ENCODE assay signal across 9 mouse cellular contexts in genomic region chr8:117660358-117661031, GRCm38 (mm10). TPM values are rescaled to one million over a fixed set of nuclear protein-coding genes. Genes with fewer than 3 reads are reported as not detected.
A peak's percentile ranks its signal among the peaks of the same experiment; 100 is the strongest.
DNase-seq lines count a peak whose midpoint lies in the region; ATAC-seq lines count a peak whose summit lies in the region.
"Had no signal": no experiment of that assay in that cellular context is flagged by ENCODE, and none has a peak within 500 bp of the region (broad histone marks: within the 10 kb centered on the region; RNA-seq: fewer than 3 reads in every experiment).

No protein-coding gene starts in this region.

- H3K9ac ChIP-seq in forebrain, embryonic 12.5 days: 0 out of 2 replicates have a peak overlapping the region, but pooled peaks have one; percentile 4
- H3K9ac ChIP-seq in intestine, embryonic 14.5 days (ENCODE audit: low read length): no peak overlapping the region
- H3K9ac ChIP-seq in stomach, embryonic 14.5 days (replicated peaks; ENCODE audit: low read depth, low read length): no peak overlapping the region

- 0 out of 2 replicates have a peak overlapping the region, but pooled peaks have one; percentile 9 for H3K4me3 ChIP-seq in heart, embryonic 10.5 days
- no peak overlapping the region for H3K4me3 ChIP-seq in forebrain, embryonic 12.5 days (replicated peaks)
- 0 out of 2 replicates have a peak overlapping the region, but pooled peaks have one; percentile 8 for H3K4me3 ChIP-seq in intestine, embryonic 14.5 days (ENCODE audit: low read depth, low read length)
- peak overlapping the region; percentile 9; the same call in 1 of the 2 replicates for H3K4me3 ChIP-seq in stomach, embryonic 14.5 days (ENCODE audit: low read depth, low read length)

- H3K9me3 ChIP-seq in heart, embryonic 10.5 days: no peaks in the 10 kb centered on the region
- H3K9me3 ChIP-seq in forebrain, embryonic 12.5 days: no peaks in the 10 kb centered on the region
- no peaks in the 10 kb centered on the region for H3K9me3 ChIP-seq in intestine, embryonic 14.5 days (ENCODE audit: control insufficient read depth, low read length)
- no peaks in the 10 kb centered on the region for H3K9me3 ChIP-seq in stomach, embryonic 14.5 days (ENCODE audit: control insufficient read depth, low read depth, low read length)

- peak overlapping the region; percentile 67 for H3K27ac ChIP-seq in heart, embryonic 10.5 days
- H3K27ac ChIP-seq in forebrain, embryonic 12.5 days: no peak overlapping the region
- peak overlapping the region; percentile 69 for H3K27ac ChIP-seq in intestine, embryonic 14.5 days (ENCODE audit: low read depth)
- peak overlapping the region; percentile 39; the same call in 1 of the 2 replicates for H3K27ac ChIP-seq in stomach, embryonic 14.5 days (ENCODE audit: low read length)

- intact Hi-C loops in heart, postnatal 36 days (cut with DNase I): no loop called here

- peak; percentile 77 for ATAC-seq in forebrain, embryonic 12.5 days (ENCODE audit: low FRiP score)
- peak; percentile 83 for ATAC-seq in intestine, embryonic 14.5 days (replicated peaks; ENCODE audit: low FRiP score, low TSS enrichment, low read depth)
- ATAC-seq in stomach, embryonic 14.5 days (ENCODE audit: insufficient number of reproducible peaks, insufficient read depth, low FRiP score, low read depth): peak; percentile 85

- no peaks in the 10 kb centered on the region for H3K27me3 ChIP-seq in heart, embryonic 10.5 days (ENCODE audit: insufficient read depth, poor library complexity, severe bottlenecking)
- H3K27me3 ChIP-seq in forebrain, embryonic 12.5 days: no peaks in the 10 kb centered on the region
- H3K27me3 ChIP-seq in intestine, embryonic 14.5 days (replicated peaks; ENCODE audit: control insufficient read depth, insufficient read depth, low read length): no peaks in the 10 kb centered on the region
- no peaks in the 10 kb centered on the region for H3K27me3 ChIP-seq in stomach, embryonic 14.5 days (ENCODE audit: control insufficient read depth, insufficient read depth, low read length)

- WGBS in heart, embryonic 10.5 days: 33% methylated on average over 11 of the region's 11 CpGs
- WGBS in forebrain, embryonic 12.5 days: 41% methylated on average over 11 of the region's 11 CpGs
- WGBS in intestine, embryonic 14.5 days: 9% methylated on average over 11 of the region's 11 CpGs
- WGBS in stomach, embryonic 14.5 days: 15% methylated on average over 11 of the region's 11 CpGs

- H3K36me3 ChIP-seq in heart, embryonic 10.5 days: no peaks in the 10 kb centered on the region; the same call in 1 of the 2 replicates
- no peaks in the 10 kb centered on the region for H3K36me3 ChIP-seq in forebrain, embryonic 12.5 days (replicated peaks)
- no peaks in the 10 kb centered on the region for H3K36me3 ChIP-seq in intestine, embryonic 14.5 days (ENCODE audit: control insufficient read depth, insufficient read depth, low read length)
- H3K36me3 ChIP-seq in stomach, embryonic 14.5 days (ENCODE audit: control insufficient read depth, insufficient read depth, low read length): no peaks in the 10 kb centered on the region

- DNase-seq in heart, embryonic 10.5 days (ENCODE audit: low spot score): peak; percentile 85
- DNase-seq in heart, postnatal 36 days: no peak
- peak; percentile 74 for DNase-seq in intestine, embryonic 14.5 days (ENCODE audit: low spot score)
- peak; percentile 22 to 57 for DNase-seq in lung, postnatal 4 days
- DNase-seq in urinary bladder, adult 18-20 months (ENCODE audit: low spot score in 2 of 2): no peak
- no peak for DNase-seq in cerebellum, postnatal 4 days (ENCODE audit: low spot score in 2 of 2)

- no peak overlapping the region for H3K4me2 ChIP-seq in forebrain, embryonic 12.5 days
- H3K4me2 ChIP-seq in intestine, embryonic 14.5 days (ENCODE audit: low read length): peak overlapping the region; percentile 38; the same call in 1 of the 2 replicates
- peak overlapping the region; percentile 27 for H3K4me2 ChIP-seq in stomach, embryonic 14.5 days (replicated peaks; ENCODE audit: low read depth, low read length)

- H3K4me1 ChIP-seq in heart, embryonic 10.5 days: peaks cover 14% of the 10 kb centered on the region
- peaks cover 13% of the 10 kb centered on the region for H3K4me1 ChIP-seq in forebrain, embryonic 12.5 days
- peaks cover 14% of the 10 kb centered on the region for H3K4me1 ChIP-seq in intestine, embryonic 14.5 days (replicated peaks; ENCODE audit: control insufficient read depth, insufficient read depth, low read length)
- peaks cover 8% of the 10 kb centered on the region; the same call in 1 of the 2 replicates for H3K4me1 ChIP-seq in stomach, embryonic 14.5 days (ENCODE audit: control insufficient read depth, insufficient read depth, low read length)

RNA-seq across cellular contexts. Expression of gene Sdr42e1, which starts 13.0 kb away (rescaled TPM):
- polyA plus RNA-seq in heart, embryonic 10.5 days (2016; fragmentation: Nextera tagmentation; extraction: Ambion mirVana): 0.59 and 0.72 TPM in 2 replicates
- total RNA-seq in heart, postnatal 36 days (2021): 1 to 10 TPM; 2.2 to 2.4 TPM
- polyA plus RNA-seq in forebrain, embryonic 12.5 days (2016; fragmentation: Nextera tagmentation; extraction: Ambion mirVana): 0.50 and 0.69 TPM in 2 replicates
- 4.2 and 4.4 TPM in 2 replicates for polyA plus RNA-seq in intestine, embryonic 14.5 days (2014; fragmentation: Nextera tagmentation; extraction: Ambion mirVana)
- polyA plus RNA-seq in stomach, embryonic 14.5 days (2014; fragmentation: Nextera tagmentation; extraction: Ambion mirVana): 4.0 and 4.1 TPM in 2 replicates
- polyA plus RNA-seq: C2C12 had no signal

RNA-seq across cellular contexts. Expression of gene Hsd17b2, which starts 41.2 kb away (rescaled TPM):
- 0.35 TPM in 1 of 2 replicates, not detected in the other for polyA plus RNA-seq in heart, embryonic 10.5 days (2016; fragmentation: Nextera tagmentation; extraction: Ambion mirVana)
- not detected for total RNA-seq in heart, postnatal 36 days (2021)
- not detected in 2 replicates for polyA plus RNA-seq in forebrain, embryonic 12.5 days (2016; fragmentation: Nextera tagmentation; extraction: Ambion mirVana)
- polyA plus RNA-seq in intestine, embryonic 14.5 days (2014; fragmentation: Nextera tagmentation; extraction: Ambion mirVana): 14.1 and 16.2 TPM in 2 replicates
- polyA plus RNA-seq in stomach, embryonic 14.5 days (2014; fragmentation: Nextera tagmentation; extraction: Ambion mirVana): 3.5 and 4.6 TPM in 2 replicates
- polyA plus RNA-seq: C2C12 had no signal

Comparison
In these comparisons a context has a peak if more than half of its experiments do, and no peak if none do; other contexts are left out.
1. DNase-seq: peak in heart, embryonic 10.5 days (single experiment), intestine, embryonic 14.5 days (single experiment) and lung, postnatal 4 days (2 of 2); none in heart, postnatal 36 days (0 of 2), urinary bladder, adult 18-20 months (0 of 2) and cerebellum, postnatal 4 days (0 of 2).
2. Peak in every context shown above with its lines, with median percentiles within 50 percentile points of each other: ATAC-seq.